Mouse (Mus musculus): ENCODE measurements around the gene Glis2. TPM values are rescaled to one million over a fixed set of nuclear protein-coding genes. Genes with fewer than 3 reads are reported as not detected.

Glis2 gene
- polyA plus RNA-seq, 1 experiment from 2014 or later: 22.3 TPM

DNA sequence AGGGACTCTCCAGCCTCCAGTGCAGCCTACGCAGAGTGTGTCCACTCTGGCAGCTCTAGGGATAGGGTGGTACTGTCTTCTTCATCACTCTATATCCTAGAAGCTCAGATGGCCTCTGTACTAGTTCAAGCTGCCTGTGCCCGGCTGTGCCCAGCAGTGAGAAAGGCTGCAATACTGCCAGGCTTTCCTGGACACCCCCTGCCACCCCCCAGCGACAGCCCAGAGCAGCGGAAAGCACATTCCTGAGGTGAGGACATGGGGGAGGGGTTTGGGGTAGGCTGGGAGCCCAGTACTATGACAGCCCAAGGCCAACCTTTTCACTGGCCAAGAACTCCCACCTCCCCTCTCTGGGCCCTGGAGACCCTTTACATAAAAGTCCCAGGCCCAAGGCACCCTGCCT lies 41.2 kb downstream of the Glis2 start:
- H3K27ac ChIP-seq (replicated peaks): peak overlapping the region; percentile 30
- WGBS: 67% methylated on average over 4 of the region's 4 CpGs
- no peaks in the 10 kb centered on the region for H3K27me3 ChIP-seq (replicated peaks; ENCODE audit: low read depth, poor library complexity, severe bottlenecking)
- peaks cover 17% of the 10 kb centered on the region for H3K36me3 ChIP-seq (replicated peaks)
- peaks cover 35% of the 10 kb centered on the region for H3K4me1 ChIP-seq
- DNase-seq (ENCODE audit: low spot score): no peak
- no peak overlapping the region for H3K4me3 ChIP-seq
- no peaks in the 10 kb centered on the region for H3K9me3 ChIP-seq

DNA sequence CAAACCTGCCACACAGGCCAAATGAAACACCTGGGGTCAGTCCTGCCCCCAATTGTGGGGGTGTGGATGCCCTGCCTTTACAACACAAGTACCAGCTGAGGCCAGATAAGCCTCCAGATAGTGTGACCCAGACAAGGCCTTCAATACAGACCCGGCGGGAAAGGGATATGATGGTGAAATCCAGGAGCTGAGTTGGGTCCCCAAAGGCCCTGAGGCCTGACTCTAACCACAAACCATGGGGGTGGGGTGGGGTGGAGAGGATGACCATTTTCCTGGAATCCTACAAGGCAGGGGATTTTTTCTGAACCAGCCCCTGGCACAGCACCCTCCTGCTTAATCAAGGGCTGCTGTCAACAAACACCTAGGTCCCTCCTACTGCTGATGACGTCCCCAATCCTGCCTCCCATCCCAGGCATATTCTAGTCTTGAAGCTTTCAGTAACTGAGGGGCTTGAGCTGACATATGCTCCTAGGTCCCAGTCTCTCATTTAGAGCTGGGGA lies 44.4 kb downstream of the Glis2 start:
- 89% methylated on average over 3 of the region's 3 CpGs for WGBS

DNA sequence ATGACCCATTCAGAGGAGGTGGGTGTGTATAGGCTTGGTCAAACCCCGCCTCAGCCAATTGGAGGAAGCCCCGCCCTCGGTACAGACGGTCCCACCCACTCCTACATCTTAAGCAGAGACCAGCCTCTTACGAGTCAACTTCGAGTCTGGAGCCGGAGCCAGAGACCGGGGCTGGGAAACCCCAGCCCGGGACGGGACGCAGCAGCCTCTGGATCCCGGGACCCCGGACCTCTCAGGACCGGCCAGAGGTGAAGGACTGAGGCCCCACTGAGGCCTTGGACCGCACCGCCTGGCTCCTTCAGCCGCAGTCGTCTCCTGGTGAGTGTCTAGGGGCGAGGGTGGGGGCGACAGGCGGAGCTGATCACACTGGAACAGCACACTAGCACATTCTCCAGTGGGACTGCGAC lies 45.3 kb downstream of the Glis2 start, which contains the start of the genes Vasn and Dnaja3:
Vasn (plus strand) TSS at position 111 of the 407 bp plus-strand sequence.
Dnaja3 (plus strand) TSS at position 159 of the 407 bp plus-strand sequence.
- peaks cover 70% of the 10 kb centered on the region for H3K4me1 ChIP-seq
- 1% methylated on average over 22 of the region's 22 CpGs for WGBS
- DNase-seq (ENCODE audit: low spot score): peak; percentile 91

More for the DNA sequence above, 44.4 kb downstream of the Glis2 start:
- DNase-seq (ENCODE audit: low spot score): no peak
- Histone ChIP-seq H3K4me1 (peaks cover 63% of the 10 kb centered on the region), H3K27me3 (replicated peaks; ENCODE audit: low read depth, poor library complexity, severe bottlenecking) (no peaks in the 10 kb centered on the region), H3K9me3 (no peaks in the 10 kb centered on the region), H3K27ac (replicated peaks) (no peak overlapping the region), H3K4me3 (0 out of 2 replicates have a peak overlapping the region, but pooled peaks have one; percentile 85), H3K36me3 (replicated peaks) (peaks cover 14% of the 10 kb centered on the region)

DNA sequence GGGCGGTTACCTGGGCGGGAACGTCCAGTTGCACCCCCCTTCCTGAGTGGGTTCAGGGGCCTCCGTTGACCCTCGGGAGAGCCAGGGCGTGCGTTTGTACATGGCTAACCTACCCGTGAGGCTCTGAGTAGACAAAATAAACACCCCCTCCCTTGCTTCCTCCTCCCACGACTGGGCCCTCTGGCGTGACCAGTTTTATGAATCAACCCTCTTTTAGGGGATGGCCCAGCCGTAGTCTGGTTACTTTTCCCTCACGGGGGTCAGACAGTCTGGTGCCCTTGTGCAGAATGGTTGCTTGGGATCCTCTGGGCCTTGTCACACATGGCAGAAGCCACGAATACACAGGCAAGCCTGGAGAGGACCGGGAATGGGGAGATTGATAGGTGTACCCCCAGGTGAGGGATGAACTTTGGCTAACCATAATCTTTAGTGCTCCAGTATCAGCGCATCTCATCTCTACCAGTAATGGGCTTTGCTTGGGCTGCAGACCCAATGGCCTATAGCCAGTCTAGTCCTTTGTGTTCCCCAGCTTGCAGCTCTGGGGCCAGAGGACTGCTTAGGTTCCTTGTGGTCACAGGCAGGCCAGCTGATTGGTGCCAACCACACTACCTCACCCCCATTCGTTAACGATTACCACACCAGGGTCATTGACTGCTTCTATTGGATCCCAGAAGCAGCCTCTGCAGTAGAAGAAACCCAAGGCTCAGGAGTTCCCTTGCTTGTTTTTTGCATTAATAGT lies 45.9 kb downstream of the Glis2 start:
- peak overlapping the region; percentile 91 for H3K27ac ChIP-seq (replicated peaks)
- H3K4me3 ChIP-seq: peak overlapping the region; percentile 85
- H3K27me3 ChIP-seq (replicated peaks; ENCODE audit: low read depth, poor library complexity, severe bottlenecking): no peaks in the 10 kb centered on the region
- WGBS: 7% methylated on average over 17 of the region's 17 CpGs
- no peaks in the 10 kb centered on the region for H3K9me3 ChIP-seq
- H3K36me3 ChIP-seq (replicated peaks): peaks cover 21% of the 10 kb centered on the region
- peaks cover 74% of the 10 kb centered on the region for H3K4me1 ChIP-seq
- peak; percentile 56 for DNase-seq (ENCODE audit: low spot score)

More for the DNA sequence above, 45.3 kb downstream of the Glis2 start, which contains the start of the genes Vasn and Dnaja3:
- H3K9me3 ChIP-seq: no peaks in the 10 kb centered on the region
- peaks cover 17% of the 10 kb centered on the region for H3K36me3 ChIP-seq (replicated peaks)
- H3K4me3 ChIP-seq: peak within 1 kb of the TSS; percentile 85
- H3K27ac ChIP-seq (replicated peaks): peak within 1 kb of the TSS; percentile 91
- no peaks in the 10 kb centered on the region for H3K27me3 ChIP-seq (replicated peaks; ENCODE audit: low read depth, poor library complexity, severe bottlenecking)

DNA sequence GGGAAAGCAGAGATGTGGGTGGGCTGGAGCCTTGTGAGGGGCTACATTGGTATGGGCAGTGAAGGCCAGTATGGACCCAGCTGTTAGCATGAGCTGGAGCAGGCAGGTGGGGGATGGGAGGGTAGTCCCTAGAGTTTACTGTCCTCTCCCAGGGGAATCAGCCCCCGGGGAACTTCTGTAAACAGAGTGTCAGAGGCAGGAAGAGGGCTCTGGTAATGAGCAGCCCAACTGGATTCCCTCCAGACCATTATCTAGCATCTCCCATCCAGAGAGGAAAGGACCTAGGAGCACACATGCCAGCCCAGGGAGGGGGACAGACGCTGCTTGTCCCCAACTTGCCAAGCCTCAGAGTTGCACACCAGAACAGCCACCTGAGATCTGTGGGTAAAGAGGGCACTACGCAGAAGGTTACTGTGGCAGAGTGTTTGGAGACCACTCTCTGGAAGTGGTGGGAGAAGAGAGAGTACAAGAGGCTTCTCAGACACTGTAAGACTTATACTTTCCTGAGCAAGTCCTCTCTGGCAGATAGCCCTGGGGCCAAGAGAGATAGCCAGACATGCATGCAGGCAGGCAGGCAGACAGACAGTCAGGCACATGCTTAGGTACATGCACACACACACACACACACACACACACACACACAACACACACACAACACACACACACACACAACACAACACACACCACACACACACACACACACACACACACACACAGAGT lies 46.8 kb downstream of the Glis2 start:
- Histone ChIP-seq H3K27me3 (replicated peaks; ENCODE audit: low read depth, poor library complexity, severe bottlenecking) (no peaks in the 10 kb centered on the region), H3K9me3 (no peaks in the 10 kb centered on the region), H3K36me3 (replicated peaks) (peaks cover 29% of the 10 kb centered on the region), H3K27ac (replicated peaks) (peak overlapping the region; percentile 91), H3K4me3 (peak overlapping the region; percentile 85), H3K4me1 (peaks cover 74% of the 10 kb centered on the region)
- 41% methylated on average over 3 of the region's 3 CpGs for WGBS
- DNase-seq (ENCODE audit: low spot score): peak; percentile 15

DNA sequence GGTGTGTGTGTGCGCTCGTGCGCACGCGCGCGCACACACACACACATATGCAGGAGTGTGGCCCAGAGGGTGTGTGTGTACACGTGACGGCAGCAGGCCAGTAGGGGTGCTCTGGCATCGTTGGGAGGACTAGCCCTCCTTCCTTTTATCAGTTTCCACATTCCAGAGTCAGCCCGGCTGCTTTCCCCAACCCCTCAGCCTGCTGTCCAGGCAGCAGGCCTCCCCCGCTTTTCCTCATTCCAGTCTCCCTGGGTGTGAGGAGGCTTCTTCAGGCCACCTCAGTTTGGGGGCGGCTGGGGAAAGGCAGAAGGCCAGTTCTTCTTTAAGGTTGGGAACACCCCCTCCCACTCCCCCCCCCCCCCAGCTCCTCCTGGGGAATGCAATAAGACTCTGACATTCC lies 47.7 kb downstream of the Glis2 start:
- peak; percentile 71 for DNase-seq (ENCODE audit: low spot score)
- peaks cover 82% of the 10 kb centered on the region for H3K4me1 ChIP-seq
- 34% methylated on average over 13 of the region's 13 CpGs for WGBS

DNA sequence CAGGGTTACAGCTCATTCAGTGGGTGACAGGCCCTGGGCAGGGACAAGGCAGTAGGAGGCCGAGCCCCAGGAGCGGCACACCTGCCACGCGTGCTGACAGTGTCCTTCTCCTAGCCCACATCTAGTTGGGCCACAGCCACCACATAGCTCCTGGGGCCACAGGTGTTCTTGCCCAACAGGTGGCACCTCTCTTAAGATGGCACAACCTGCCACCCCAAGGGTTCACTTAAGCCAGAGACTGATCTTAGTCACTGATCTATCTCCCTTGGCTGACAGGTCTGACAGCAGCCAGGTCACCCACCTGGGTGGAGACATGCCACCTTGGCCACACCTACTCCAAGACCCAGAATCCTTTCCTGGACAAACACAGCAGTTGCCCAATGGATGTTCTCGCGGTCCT lies 48.4 kb downstream of the Glis2 start:
- Histone ChIP-seq H3K9me3 (no peaks in the 10 kb centered on the region), H3K36me3 (replicated peaks) (peaks cover 42% of the 10 kb centered on the region), H3K4me3 (peak overlapping the region; percentile 85), H3K27me3 (replicated peaks; ENCODE audit: low read depth, poor library complexity, severe bottlenecking) (no peaks in the 10 kb centered on the region), H3K27ac (replicated peaks) (peak overlapping the region; percentile 91), H3K4me1 (peaks cover 89% of the 10 kb centered on the region)
- 79% methylated on average over 6 of the region's 6 CpGs for WGBS
- no peak for DNase-seq (ENCODE audit: low spot score)

More for the DNA sequence above, 47.7 kb downstream of the Glis2 start:
- Histone ChIP-seq H3K27ac (replicated peaks) (peak overlapping the region; percentile 91), H3K4me3 (peak overlapping the region; percentile 85), H3K9me3 (no peaks in the 10 kb centered on the region), H3K27me3 (replicated peaks; ENCODE audit: low read depth, poor library complexity, severe bottlenecking) (no peaks in the 10 kb centered on the region), H3K36me3 (replicated peaks) (peaks cover 36% of the 10 kb centered on the region)

DNA sequence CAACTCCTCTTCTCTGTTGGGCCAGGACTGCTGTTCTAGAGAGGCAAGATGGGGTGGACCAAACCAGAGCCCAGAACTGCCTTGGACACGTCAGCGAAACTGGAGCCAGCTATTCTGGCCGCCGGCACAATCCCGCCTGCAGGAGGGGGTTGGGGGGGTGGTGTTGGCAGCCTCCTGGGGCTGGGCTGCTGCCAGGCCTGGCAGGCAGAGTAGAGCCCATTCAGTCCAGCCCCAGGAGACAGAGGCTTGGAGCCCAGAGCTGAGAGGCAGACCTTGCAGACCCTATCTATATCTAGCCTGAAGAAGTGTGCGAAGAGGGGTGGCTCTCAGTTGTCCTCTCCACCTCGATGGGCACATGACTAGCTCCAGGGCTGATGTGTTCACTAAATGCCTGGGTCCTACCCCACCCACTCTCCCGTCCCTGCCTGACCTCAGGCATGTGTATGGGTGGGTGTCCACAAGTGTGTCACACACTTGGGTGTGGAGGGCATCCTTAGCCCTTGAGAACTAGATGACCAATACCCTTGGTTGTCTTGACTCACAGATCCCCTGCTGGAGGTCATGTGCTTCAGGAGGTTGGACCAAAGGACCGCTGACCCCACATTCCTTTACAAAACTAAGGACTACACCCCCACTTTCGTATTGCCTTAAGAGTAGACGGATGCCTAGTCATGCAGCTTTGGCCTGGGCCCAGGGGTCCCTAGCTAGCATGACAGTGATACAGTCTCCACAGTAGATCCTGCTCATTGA lies 49.3 kb downstream of the Glis2 start:
- 73% methylated on average over 11 of the region's 11 CpGs for WGBS
- peaks cover 51% of the 10 kb centered on the region for H3K36me3 ChIP-seq (replicated peaks)

DNA sequence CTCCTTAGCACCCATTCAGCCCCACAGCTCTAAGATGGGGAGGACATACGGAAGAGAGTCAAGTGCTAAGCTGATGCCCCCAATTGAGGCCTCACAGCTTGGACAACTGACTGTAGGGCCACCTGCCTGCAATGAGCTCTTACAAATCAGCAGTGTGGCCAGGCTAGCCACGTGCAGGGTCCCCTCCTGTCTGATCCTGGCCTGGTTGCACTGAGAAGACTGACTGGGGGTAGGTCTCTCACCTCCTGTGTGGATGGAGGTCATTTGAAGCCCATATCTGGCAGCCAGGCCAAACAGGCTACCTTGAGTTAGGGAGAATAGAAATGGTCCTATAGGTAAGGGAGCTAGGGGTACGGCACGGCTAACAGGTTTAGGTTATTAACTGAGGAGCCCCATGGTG lies 51.4 kb downstream of the Glis2 start:
- H3K36me3 ChIP-seq (replicated peaks): peaks cover 71% of the 10 kb centered on the region
- peak overlapping the region; percentile 68 for H3K27ac ChIP-seq (replicated peaks)
- WGBS: 81% methylated on average over 4 of the region's 4 CpGs

More for the DNA sequence above, 49.3 kb downstream of the Glis2 start:
- DNase-seq (ENCODE audit: low spot score): peak; percentile 21
- Histone ChIP-seq H3K27me3 (replicated peaks; ENCODE audit: low read depth, poor library complexity, severe bottlenecking) (no peaks in the 10 kb centered on the region), H3K4me1 (peaks cover 98% of the 10 kb centered on the region), H3K9me3 (no peaks in the 10 kb centered on the region), H3K4me3 (no peak overlapping the region), H3K27ac (replicated peaks) (0 out of 2 replicates have a peak overlapping the region, but pooled peaks have one; percentile 37)

DNA sequence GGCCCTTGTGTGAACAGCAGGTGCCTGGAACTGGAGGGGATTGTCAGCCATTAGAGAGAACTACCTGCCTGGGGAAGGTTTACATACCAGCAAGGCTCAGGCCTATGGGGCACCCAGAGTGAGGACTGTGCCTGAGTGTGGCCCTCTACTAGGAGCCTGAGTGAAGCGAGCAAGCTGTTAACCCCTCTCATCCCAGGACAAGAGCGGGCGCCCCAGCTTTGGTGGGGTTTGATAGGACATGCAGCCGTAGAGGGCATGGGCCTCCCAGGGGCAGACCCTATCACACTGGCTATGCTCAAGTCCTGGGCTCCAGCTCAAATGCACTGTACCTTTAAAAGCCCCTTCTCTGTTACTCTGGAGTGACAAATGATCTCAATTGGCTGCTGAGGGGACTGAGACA lies 52.3 kb downstream of the Glis2 start:
- no peaks in the 10 kb centered on the region for H3K9me3 ChIP-seq
- H3K27me3 ChIP-seq (replicated peaks; ENCODE audit: low read depth, poor library complexity, severe bottlenecking): no peaks in the 10 kb centered on the region
- peaks cover 80% of the 10 kb centered on the region for H3K36me3 ChIP-seq (replicated peaks)
- peak overlapping the region; percentile 68 for H3K27ac ChIP-seq (replicated peaks)
- H3K4me1 ChIP-seq: peaks cover 100% of the 10 kb centered on the region
- peak overlapping the region; percentile 6; the same call in 1 of the 2 replicates for H3K4me3 ChIP-seq
- DNase-seq (ENCODE audit: low spot score): peak; percentile 20
- 66% methylated on average over 4 of the region's 4 CpGs for WGBS

More for the DNA sequence above, 51.4 kb downstream of the Glis2 start:
- H3K9me3 ChIP-seq: no peaks in the 10 kb centered on the region
- peaks cover 100% of the 10 kb centered on the region for H3K4me1 ChIP-seq
- no peak overlapping the region for H3K4me3 ChIP-seq
- no peaks in the 10 kb centered on the region for H3K27me3 ChIP-seq (replicated peaks; ENCODE audit: low read depth, poor library complexity, severe bottlenecking)
- DNase-seq (ENCODE audit: low spot score): no peak

DNA sequence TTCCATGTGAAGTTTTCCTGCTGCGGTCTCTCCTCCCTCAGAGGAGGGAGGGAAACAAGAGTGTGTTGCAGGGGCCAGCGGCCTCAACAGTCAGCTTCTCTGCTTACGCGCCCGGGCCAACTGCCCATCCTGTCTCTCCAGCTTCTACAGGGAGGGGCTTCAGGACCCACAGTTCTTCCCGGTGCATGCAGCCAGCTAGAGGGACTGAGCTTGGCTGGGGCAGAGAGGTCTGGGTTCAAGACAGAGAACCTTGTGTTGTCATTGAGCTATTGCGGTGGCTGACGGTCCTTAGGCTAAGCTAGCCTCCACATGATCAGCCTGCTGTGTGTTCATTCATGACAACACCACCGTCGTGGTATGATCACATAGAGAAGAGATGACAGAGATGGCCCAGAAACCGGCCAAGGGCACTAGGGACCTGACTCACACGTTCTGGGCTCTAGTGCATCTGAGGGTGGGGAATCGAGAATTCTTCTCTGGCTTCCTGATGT lies 53.2 kb downstream of the Glis2 start:
- 58% methylated on average over 13 of the region's 13 CpGs for WGBS

More for the DNA sequence above, 53.2 kb downstream of the Glis2 start:
- peaks cover 86% of the 10 kb centered on the region for H3K36me3 ChIP-seq (replicated peaks)
- peak; percentile 20 for DNase-seq (ENCODE audit: low spot score)
- no peaks in the 10 kb centered on the region for H3K27me3 ChIP-seq (replicated peaks; ENCODE audit: low read depth, poor library complexity, severe bottlenecking)
- peak overlapping the region; percentile 68 for H3K27ac ChIP-seq (replicated peaks)
- H3K9me3 ChIP-seq: no peaks in the 10 kb centered on the region
- H3K4me3 ChIP-seq: peak overlapping the region; percentile 6; the same call in 1 of the 2 replicates
- peaks cover 100% of the 10 kb centered on the region for H3K4me1 ChIP-seq

Data from embryonic facial prominence, embryonic 10.5 days (tissue).